Mouse (Mus musculus) mature B cell (primary cell): ENCODE measurements around the gene Gprasp2.
"Not testable (repeated sequence)": the region's sequence is repeated elsewhere in the genome, so short reads cannot be mapped to it uniquely, and the experiment has no call there.

Experiments used
- in situ Hi-C: fragments of 300-500 bp; cut with MboI; formaldehyde crosslinking; loops from 2 replicates; pipeline ENCODE4 v1.14.3; 2019

Gene Gprasp2

DNA sequence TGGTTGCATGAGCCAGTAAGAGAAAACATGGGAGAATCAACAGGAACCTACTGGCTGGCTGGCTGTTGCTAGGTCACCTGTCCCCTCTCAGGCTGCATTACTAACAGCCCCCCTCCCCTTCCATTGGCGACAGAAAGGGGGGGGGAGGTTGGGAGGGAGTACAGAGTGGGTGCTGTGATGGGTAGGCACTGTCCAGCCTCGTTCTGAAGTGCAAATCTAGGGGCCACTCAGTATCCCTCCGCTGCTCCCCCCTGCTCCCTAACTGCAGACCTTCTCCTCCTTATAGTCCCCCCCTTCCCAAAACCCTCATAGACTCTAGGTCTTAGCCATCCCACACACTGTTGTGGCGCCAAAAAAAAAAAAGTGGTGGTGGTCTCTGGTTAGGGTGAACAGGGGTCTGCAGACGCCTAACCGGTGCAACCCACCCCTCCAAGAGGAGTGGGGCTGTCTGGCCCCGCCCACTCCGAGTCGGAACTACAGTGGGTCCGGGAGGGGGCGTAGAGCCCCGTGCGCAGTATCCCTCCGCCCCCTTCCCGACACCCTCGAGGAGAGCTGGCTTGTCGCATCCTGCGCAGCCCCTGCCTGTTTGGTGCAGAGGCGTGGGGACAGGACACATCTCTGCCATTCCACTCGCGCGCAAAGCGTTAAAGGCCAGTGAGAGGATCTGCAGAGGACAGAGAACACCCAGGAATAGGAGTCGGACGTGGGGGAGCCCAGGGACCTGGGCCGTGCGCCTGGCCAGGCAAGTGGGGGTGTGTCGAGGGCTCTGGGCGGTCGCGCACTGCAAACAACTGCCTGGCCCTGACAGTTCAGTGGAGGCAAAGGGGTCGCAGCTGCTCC is at the start of gene Gprasp2:
Gene Gprasp2, plus strand, starts transcription at position 514 of the 840 bp plus-strand sequence.
- in situ Hi-C loops, result not testable (repeated sequence)

DNA sequence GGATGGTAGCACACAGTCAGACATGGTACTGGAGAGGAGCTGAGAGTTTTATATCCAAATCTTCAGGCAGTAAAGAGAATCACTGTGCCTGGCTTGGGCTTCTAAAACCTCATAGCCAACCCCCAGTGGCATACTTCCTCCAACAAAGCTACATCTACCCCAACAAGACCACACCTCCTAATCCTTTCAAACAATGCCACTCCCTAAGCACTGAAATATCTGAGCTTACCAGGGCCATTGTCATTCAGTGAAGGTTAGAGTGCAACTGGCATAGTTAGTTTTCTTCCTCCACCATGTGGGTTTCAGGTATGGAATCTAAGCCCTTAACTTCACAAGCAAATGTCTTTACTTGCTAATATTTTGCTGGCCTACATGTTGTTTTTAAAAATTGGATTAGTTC is 47.3 kb upstream of the Gprasp2 start:
- in situ Hi-C loops, result no loop called here

DNA sequence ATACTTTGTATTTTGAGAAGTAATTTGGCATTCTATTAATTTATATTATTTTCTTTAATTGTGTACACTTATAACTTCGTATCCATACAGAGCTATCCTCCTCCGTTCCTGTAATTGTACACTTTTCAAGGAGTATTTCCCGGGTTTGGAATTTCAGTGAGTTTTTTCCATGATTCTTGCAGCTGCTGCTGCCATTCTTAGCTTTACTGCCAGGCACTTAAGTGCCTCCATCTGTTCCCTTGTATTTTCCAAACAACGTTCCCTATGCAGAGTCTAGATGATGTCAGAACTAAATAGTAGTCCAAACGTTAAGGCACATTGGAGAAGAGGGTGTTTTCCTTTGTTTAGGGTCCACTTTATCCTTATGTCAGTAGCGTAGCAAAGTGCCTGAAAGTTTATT is 46.5 kb upstream of the Gprasp2 start:
- in situ Hi-C loops, result no loop called here

DNA sequence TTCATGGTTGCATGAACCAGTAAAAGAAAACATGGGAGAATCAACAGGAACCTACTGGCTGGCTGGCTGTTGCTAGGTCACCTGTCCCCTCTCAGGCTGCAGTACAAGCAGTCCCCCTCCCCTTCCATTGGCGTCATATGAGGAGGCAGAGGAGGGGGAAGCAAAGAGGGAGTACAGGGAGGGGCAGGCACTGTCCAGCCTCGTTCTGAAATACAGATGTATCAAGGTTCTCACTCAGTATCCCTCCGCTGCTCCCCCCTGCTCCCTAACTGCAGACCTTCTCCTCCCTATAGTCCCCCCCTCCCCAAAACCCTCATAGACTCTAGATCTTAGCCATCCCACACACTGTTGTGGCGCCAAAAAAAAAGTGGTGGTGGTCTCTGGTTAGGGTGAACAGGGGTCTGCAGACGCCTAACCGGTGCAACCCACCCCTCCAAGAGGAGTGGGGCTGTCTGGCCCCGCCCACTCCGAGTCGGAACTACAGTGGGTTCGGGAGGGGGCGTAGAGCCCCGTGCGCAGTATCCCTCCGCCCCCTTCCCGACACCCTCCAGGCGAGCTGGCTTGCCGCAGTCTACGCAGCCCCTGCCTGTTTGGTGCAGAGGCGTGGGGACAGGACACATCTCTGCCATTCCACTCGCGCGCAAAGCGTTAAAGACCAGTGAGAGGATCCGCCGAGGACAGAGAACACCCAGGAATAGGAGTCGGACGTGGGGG is 43.1 kb upstream of the Gprasp2 start:
- in situ Hi-C loops, result not testable (repeated sequence)

DNA sequence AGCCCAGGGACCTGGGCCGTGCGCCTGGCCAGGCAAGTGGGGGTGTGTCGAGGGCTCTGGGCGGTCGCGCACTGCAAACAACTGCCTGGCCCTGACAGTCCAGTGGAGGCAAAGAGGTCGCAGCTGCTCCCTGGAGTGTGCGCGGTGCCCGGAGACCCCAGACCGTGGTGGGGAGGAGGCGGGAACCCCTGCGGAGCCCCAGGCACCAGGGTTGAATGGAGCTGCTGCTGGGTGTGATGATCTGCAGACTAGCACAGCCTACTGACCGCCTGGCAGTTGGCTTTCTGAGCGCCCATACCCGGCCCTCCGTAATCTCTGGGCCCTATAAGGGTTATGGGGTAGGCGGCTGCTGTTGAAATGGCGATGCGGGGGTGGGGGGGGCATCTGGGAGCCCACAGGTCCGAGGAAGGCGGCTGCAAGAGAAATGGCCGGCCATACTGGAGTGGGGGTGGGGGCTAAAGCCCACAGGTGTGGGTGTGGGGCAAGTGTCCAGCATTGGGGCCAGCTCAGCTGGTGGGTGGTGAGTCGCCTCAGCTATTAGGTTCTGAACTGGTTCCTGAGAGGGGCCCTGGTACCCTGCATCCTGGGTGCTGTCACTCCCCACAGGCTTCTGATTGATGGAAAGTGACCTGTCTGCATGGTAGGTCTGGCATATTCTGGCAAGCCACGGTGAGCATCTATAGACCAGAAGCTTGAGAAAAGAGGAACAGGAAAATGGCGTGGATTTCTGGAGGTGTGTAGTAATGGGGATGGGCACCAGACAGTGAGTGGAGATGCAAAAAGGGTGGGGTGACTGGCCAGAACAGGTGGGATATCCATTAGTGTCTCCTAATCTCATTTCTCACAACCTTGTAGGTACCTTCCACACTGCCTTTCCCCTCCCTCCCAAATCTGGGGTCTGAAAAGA is 42.3 kb upstream of the Gprasp2 start:
- in situ Hi-C loops, result not testable (repeated sequence)

DNA sequence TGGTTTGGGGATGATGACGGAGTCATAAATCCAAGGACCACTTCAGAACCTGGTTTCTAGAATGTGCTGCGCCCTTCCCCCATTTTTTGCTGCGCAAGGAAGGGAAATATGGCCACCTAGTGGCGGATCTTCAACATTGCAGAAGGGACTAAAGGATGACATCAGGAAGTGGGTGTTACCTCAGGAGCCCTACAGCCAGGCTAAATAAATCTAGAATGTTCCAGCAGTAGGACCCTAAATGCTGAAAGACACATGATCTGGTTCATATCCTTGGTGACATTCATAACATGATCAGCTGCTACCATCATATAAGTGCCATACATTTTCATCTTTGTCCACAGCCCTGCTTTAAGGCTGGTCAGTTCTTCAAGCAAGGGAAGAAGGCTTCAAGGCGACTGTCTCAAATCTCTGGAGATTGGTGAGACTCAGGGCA is 41.6 kb upstream of the Gprasp2 start, which contains the start of gene Bhlhb9:
Gene Bhlhb9, plus strand, starts transcription at position 383 of the 433 bp plus-strand sequence.
- in situ Hi-C loops, result not testable (repeated sequence)

DNA sequence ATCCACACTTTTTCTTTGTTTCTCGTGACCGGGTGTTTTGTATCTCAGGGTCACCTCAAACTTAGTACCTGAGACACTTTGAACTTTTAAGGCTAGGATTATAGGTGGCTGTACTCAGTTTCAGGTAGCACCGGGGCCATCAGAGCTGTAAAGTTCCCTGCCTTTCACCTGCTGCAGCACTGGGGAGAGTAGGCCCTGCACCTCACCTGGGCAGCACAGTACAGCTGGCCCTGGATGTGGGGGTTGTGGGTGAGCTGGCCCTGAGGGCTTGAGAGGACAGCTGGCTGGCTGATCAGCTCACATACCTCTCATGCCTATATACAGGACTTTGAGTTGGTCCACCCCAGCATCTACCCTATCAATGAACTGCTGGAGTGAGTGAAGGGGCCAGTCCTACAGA is 34.7 kb upstream of the Gprasp2 start:
- in situ Hi-C loops, result no loop called here

DNA sequence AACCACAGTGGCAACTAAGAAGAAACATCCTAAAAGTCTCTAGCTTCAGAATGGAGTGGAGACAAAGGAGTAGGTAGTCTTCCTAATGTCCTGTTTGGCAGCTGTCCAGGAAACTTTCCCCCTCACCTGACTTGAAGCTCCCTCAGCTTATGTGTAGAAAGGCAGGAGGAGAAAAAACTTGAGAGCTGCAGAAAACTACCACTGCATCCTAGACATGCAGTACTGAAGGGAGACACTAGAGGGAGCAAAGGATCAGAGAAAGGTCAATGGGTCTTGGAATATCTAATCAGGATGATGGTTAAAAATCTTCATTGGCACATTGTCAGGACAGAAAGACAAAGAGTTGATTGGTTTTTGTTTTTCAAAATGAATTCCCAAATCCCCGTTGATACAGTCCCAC is 33.1 kb upstream of the Gprasp2 start:
- in situ Hi-C loops, result no loop called here

DNA sequence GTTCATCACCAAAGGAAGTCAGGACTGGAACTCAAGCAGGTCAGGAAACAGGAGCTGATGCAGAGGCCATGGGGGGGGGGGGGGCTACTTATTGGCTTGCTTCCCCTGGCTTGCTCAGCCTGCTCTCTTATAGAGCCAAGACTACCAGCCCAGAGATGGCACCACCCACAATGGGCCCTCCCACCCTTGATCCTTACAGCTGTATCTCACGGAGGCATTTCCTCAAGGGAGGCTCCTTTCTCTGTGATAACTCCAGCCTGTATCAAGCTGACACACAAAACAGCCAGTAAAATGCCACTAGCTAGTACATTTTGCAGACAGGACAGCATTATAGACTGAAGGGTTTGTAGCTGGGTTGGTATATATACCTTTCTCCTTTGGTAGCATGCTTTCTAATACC is 2.9 kb upstream of the Gprasp2 start:
- in situ Hi-C loops, result not testable (repeated sequence)

DNA sequence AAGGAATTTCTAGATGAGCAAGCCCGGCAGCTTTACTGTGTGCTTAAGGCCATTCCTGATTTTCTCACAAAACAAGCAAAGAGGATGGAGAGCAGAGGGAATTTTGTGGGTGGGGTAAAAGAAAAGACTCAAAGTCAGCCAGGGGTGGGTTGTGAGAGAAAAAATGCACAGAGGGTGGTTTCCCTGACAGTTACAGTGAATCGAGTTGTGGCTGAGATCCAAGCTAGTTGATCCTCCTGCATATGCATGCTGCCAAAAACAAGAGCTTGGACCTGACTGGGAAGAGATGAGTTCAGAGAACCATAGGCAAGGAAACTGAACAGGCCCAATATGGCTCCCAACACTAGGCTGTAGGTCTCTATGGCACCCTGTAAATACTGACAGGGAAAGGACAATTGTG is 938 bp upstream of the Gprasp2 start:
- in situ Hi-C loops, result no loop called here

DNA sequence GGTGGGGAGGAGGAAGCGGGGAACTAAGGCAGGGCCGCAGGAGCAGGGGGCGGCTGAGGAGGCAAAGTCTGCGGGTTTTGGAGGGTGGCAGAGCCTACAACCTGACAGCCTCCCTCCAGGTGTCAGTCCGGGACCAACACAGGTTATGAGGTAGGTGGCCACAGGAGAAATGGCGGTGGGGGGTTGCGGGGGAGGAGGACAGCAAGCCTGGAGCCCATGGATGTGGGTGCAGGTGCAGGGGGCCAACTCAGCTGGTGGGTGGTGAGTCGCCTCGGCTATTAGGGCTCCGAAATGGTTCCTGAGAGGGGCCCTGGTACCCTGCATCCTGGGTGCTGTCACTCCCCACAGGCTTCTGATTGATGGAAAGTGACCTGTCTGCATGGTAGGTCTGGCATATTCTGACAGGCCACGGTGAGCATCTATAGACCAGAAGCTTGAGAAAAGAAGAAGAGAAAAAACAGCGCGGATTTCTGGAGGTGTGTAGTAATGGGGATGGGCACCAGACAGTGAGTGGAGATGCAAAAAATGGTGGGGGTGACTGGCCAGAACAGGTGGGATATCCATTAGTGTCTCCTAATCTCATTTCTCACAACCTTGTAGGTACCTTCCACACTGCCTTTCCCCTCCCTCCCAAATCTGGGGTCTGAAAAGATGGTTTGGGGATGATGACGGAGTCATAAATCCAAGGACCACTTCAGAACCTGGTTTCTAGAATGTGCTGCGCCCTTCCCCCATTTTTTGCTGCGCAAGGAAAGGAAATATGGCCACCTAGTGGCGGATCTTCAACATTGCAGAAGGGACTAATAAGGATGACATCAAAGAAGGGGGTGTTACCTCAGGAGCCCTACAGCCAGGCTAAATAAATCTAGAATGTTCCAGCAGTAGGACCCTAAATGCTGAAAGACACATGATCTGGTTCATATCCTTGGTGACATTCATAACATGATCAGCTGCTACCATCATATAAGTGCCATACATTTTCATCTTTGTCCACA is 860 bp downstream of the Gprasp2 start:
- in situ Hi-C loops, result not testable (repeated sequence)

DNA sequence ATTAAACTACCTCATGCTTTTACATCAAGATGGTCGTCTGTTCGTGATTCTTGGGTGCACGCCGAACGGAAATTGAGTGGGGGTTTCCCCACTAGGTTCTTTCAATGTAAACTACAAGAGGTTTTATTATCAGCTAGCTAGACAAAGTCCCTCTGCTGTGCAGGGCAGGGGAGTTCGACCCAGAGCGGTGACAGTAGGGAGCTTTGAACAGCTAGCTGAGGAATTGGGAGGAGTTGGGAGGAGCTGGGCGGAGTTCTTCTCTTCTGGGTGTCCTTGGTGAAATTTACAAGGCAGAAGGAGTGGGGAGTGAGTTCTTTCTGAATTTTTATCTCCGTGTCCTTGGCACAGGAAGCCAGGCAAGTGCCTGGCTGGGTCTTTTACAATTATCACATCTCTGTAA is 28.0 kb downstream of the Gprasp2 start:
- in situ Hi-C loops, result not testable (repeated sequence)

DNA sequence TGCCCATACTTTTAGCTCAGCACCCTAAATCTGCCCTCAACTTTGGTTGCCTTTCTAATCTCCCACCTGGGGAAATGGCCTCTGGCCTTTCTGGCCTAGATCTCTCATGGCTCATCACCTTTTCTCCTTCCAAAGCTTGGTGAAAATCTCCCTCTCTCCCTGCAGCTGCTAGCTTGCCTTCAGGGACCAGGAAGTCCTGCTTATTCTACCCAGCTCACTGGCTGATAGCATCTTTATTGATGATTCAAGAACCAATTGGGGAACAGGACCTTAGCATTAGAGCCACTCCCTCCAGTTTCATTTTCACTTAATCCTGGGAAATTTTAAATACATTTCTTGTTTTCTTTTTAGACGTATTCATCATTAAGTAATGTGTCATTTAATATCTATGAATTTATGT is 37.8 kb downstream of the Gprasp2 start:
- in situ Hi-C loops, result no loop called here

DNA sequence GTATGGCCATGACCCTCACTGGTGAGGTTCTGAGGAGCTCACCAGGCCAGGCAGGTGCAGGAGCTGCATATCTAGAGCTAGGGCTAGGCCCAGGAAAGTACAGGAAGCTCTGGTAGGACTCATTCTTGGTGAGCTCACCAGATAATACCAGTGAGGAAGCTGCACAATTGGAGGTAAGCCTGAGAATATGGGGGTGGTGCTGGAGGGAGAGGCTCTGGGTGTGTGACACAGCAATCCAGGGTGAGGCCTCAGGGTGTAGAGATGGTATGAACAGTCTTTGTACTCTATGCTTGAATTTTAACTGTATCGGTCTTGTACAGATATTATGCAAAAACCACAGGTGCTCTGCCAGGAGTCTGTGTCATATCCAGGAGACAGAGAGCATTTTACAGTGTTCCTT is 40.8 kb downstream of the Gprasp2 start:
- in situ Hi-C loops, result no loop called here

DNA sequence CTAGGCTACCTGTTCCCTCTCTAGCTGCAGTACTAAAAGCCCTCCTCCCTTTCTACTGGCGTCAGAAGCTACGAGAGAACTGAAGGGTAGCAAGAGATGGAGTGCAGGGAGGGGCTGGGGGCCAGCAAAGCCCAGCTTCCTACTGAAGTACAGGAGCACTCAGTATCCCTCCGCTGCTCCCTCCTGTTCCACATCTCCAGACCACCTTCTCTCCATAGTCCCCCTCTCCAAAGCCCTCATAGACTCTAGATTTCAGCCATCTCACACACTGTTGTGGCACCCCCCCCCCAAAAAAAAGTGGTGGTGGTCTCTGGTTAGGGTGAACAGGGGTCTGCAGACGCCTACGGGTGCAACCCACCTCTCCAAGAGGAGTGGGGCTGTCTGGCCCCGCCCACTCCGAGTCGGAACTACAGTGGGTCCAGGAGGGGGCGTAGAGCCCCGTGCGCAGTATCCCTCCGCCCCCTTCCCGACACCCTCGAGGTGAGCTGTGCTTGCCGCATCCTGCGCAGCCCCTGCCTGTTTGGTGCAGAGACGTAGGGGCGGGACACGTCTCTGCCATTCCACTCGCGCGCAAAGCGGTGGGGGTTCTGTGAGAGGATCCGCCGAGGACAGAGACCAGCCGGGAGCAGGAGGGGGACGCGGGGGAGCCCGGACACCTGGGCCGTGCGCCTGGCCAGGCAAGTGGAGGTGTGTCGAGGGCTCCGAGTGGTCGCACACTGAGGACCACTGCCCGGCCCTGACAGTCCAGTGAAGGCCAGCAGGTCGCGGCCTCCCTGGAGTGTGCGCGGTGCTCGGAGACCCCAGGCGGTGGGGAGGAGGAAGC is 46.8 kb downstream of the Gprasp2 start:
- in situ Hi-C loops, result no loop called here

DNA sequence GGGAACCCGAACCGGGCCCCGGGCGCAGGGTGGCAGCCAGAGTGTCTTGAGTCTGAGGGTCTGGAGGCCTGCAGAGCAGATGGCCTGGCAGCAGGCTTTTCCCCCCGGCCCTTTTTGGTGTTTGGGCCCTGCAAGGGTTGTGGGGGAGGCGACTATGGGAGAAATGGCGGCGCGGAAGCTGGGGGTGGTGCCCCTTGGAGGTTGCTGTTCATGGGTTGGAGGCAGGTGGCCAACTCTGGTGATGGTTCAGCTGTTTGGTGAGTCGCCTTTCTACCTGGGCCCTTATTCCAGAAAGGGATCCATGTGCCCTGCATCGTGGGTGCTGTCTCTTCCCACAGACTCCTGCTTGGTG is 47.4 kb downstream of the Gprasp2 start:
- in situ Hi-C loops, result no loop called here
